Mouse (Mus musculus) testis, postnatal 10 days (tissue): ENCODE data around the gene Adal.
"Not testable (repeated sequence)": the region's sequence is repeated elsewhere in the genome, so short reads cannot be mapped to it uniquely, and the experiment has no call there.

ENCODE experiments used
- DNase-seq: peaks from one replicate; pipeline ENCODE4 v3.0.0; 2021; ENCODE audit warnings: low spot score

The Adal gene

DNA sequence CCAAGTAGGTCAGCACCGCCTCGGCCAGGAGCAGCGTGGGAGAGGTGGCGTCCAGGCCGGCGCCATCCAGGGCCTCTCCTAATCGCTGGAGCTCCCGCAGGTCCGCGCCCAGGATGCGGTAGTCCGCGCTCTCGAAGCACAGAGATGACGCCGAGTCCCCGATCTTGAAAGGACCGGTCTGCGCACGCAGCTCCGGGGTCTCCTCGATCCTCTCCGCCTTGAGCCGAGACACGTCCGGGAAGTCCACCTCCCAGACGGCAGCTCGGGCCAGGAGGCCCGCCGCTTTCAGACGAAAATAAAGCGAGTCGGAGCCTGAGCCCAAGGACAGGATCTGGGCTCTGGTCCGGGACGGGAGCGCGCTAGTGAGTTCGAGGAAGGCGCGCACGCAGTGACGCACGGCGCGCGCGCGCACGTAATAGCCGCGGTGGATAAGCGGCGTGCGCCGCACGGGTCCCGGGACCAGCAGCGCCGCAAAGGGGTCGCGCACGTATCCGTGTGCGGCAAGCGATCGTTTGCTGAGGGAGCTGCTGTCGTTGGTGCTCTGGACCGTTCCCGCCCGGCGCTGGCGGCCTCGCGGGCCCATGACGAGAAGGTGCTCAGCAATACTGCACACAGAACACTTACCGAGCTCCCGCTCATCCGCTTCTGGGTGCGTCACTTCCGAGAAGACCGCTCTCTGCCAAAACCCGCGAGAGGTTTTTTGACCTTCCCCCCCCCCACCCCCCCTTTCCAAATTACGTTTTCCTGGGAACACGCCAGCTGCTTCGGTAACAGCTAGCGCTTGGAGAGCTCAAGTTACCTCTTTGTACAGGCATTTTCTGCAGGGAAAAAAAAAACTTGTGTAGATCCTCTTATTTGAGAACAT lies at the start of gene Adal, which contains the start of gene Lcmt2:
Adal (plus strand) TSS at position 411 of the 865 bp plus-strand sequence.
Lcmt2 (minus strand) TSS at position 636 of the 865 bp plus-strand sequence.
- peak; percentile 93 for DNase-seq

DNA sequence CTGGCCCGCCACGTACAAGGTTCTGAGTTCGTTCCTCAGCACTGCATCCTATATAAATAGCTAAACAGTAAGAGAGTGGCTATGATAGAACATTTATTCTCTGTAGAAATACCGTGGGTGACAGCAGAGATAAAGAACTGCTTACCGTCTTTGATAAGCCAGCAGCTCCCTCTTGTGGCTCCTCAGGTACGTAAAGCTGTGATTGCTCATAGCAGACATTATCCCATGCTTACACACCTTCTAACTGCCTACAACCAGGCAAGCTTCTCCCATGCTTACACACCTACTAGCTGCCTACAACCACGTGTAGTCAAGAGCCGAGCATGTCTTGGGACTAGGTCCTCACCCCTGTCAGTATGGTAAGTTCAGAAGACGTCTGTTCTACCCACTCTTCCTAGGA lies 38.2 kb upstream of the Adal start:
- peak; percentile 74 for DNase-seq

DNA sequence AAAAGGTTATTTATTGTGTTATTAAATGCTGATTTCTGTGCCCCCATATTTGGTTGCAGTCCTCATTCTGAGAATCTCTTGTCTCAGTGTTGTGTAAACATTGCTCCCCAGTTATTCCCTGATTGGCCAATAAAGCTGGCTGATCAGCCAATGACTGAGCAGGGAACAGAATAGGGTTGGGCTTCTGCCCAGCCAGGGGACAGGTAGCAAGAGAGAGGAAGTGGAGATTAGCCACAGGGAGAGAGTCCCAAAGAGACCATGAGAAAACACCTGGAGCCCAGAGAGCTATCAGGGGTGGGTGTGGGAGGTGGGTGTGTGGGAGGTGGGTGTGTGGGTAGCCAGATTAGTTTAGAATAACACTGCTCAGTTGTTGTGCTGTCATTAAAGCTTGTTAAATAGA lies 34.3 kb upstream of the Adal start:
- DNase-seq = no peak

DNA sequence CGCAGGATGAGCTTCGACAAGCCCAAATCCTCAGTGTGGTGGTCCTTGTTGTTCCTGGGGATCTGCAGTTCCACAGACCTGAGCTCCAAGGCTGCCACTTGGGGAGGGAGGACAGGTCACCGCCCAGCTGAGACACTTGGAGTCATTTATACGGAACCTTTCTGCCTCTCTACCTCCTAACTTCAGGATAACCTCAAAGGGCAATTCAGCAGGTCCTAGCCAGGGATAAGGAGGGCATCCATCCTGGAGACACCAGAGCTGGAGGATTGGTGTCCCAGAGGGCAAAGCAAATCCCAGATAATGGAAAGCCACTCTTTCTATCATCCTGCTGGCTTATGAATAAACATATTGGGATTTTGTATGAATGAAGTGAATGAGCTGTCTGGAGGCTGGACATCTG lies 30.5 kb upstream of the Adal start, which contains the start of gene Tgm7:
Tgm7 (minus strand) TSS at position 101 of the 400 bp plus-strand sequence.
- DNase-seq = no peak

DNA sequence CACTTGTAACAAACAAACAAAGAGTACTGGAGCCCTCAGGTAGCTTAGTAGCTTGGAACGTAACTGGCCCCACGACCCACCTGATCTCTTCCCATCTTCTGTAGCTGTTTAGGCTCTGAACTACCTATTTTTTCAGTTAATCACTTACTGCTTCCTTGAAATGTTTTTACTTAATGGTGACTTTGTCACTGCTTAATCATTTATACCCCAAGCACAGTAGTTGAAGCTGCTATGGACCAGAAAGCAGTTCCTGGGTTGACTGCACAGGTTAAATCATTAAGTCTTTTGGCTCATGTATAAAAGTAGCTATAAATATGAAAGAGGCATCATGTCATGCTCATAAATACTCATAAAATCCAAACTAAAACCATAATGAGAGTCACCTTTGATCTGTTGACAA lies 24.8 kb upstream of the Adal start:
- DNase-seq = no peak

DNA sequence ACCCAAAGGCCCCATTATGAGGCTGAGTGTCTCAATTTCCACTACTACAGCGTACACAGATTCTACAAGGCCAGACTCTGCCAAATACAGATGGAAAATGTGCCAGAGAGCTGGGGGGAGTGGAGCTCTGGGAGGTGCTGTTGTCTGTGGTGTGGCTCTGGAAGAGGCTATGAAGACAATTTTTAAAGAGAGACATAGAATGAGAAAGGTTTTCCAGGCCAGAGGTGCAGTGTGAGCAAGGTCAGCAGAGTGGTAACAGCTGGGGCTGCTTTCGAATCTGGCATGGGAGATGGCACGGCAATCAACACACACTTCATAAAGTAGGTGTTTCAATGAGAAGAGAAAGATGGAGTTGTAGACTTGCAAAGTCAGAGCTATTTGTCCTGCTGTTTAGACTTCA lies 21.0 kb upstream of the Adal start:
- no peak for DNase-seq

DNA sequence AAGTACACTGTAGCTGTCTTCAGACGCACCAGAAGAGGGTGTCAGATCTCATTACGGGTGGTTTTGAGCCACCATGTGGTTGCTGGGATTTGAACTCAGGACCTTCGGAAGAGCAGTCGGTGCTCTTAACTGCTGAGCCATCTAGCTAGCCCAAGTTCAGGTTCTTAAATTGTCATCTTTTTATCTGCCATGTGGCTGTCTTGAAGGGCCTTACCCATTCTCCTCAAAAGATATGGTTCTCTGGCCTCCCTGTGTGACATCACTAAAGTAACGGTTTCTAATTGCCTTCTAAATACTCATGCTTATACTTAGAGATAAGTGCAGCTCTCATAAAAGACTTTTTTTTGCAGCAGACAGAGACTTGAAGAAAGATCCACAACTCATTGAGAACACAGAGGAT lies 13.9 kb upstream of the Adal start:
- not testable (repeated sequence) for DNase-seq

DNA sequence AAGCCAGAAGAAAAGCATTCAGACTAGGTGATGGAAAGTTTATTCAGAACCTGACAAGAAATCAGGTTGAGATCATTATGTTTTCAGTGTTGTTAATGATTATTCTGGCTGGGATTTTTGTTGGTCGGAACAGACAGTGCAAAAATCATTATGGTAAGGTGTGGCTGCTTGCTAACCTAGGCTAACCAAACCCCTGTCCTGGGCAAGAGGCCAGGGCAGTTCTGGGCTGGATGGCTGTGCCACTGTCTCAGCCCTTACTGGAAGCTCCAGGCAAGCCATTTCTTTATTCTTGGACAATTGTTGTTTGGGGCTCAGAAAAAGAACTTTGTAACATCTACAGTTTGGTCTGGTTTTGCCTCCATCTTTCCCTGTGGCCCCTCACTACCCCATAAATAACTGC lies 12.7 kb upstream of the Adal start:
- DNase-seq = no peak

DNA sequence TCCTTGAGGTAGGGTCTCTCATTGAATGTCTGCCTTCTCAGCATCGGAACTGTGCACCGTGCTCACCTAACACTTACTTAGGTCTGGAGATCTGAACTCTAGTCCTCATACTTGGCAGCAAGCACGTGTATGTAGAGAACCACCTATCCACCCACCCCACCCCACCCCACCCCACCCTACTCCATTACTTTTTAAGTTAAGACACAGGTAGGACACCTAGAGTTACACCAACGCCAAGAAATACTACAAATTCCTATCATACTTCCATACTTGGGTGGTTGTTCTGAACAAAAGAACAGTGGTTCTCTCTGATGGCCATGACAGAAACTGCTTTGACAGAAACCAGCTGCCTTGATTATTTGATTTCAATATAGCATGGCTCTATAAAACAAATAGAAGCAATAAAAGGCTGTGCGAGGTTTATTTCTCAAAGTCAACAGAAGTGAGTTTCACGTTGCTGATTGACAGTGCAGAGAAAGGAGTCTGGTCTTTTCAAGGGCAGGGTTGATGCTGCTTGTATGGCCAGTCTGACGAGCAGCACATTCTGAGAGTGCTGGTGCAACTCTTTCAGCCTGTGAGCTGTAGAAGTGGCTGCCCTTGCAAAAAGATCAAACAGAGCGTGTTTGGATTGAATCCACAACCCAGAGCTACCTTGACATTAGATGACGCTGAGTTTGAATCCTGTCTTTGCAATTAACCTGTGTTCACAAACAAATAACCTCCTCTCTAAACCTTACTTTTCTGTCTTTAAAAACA lies 11.2 kb upstream of the Adal start:
- DNase-seq = no peak

DNA sequence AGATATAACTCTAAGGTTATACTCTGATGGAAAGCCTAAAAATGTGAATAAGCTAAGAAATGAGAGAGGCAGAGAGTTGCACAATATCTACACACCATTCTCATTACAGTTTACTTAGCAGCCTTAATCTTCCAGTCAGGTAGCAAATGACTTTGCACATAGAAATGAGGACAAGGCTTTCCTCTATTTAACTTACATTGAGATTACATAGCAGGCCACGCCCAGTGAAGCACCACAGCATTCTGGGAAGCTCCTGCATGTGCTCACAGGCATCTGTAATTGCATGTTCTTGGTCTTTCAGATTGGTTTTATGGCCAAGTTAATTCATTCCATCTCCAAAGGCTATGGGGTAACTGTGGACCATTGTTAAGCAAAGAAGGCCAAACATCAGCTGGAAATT lies 7.4 kb upstream of the Adal start:
- no peak for DNase-seq

DNA sequence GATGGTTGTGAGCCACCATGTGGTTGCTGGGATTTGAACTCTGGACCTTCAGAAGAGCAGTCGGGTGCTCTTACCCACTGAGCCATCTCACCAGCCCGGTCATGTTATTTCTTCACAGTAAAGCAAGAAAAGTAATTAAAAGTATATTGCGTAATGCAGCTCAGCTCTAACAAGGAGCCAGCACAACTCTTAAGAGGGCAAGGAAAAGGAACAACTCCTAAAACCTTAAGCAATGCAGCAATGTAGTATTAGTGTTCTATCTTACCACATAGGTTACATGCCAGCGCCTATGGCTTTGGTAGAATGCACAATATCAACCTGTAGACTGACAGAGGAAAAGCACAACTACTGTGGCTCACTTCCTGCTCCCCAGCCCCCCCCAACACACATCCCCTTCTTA lies 2.9 kb upstream of the Adal start:
- DNase-seq = no peak

DNA sequence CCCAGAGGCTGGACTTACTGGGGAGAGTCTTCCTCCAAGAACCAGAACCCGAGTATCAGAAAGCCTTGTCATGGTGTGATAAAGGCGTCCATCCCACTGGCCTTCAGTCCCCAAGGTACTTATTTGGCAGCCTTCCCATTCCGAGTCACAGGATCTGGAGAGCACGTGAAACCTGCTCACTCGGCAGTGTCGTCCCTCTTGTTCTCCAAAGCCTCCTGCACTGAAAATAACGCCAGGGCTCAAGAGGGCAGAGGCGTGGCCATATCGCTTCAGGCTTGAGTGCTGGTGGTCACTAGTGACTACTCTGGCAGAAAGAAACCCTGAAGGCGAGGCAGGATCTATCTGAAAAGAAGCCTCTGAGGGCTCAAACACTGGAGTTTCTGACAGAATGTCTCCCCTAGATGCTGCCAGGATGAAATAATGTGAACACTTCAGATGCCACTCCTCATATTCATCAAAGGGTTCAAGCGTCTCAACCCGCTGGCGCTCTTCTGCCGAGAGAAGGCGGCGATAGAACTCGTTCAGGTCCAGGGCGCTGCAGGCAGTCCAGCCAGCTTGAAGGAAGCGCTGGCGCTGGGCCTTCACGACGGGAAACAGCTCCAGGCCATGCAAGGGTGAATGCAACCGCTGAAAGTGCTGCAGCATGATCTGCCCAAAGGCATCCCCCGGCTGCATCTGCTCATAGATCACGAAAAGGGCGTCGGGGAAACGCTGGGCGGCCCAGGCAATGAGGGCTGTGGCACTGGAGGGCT lies 786 bp upstream of the Adal start:
- peak; percentile 57 for DNase-seq

DNA sequence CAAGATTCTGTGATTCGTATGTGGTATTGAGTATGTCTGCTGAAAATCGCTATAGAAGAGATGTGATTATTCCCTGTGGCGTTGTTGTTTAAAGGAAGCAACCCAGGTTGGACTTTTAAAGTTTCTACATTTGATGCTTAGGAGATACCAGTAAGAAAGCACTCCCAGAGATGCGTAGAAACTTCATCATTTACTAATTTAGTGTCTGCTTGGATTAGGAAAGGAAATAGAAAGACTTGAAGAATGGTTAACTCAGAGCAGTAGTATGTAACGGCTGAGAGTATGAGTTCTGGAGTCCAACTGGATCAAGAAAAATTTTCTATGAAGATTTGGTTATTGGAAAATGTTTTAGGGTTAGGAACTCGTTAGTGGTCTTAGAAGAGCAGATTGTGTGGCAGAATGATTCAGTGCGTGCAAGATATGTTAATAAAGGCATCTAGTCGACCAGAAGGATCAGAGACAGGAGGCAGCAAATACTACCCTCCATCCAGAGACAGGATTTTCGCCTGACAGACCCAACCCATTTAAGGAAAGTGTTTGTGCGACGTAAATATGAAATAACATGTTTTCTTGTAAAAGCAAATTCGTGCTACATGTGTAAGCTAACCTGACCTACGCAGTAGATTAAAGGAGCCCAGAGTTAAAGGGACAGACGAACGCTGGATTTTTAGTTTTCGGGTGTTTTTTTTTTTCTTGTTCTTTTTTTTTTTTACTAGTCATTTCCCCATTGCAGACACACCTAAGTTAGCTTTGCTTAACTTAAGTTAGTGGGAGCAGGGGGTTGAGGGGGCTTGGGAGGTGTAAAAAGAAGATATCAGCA lies 1.2 kb downstream of the Adal start:
- no peak for DNase-seq

DNA sequence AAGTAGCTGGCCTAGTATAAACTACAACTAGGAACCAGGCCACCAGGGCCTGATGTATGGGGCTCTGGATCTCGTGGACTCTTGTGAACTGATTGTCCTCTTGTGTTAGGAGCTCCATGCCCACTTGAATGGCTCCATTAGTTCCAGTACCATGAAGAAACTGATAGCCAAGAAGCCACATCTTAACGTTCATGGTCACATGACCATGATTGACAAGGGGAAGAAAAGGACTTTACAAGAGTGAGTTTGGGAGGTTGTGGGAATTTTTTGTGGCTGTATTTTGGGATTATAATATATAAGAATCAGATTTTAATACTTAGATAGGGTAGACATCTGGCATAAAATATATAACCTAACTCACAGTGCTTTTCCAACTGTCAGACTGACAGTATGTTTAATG lies 2.2 kb downstream of the Adal start:
- no peak for DNase-seq

DNA sequence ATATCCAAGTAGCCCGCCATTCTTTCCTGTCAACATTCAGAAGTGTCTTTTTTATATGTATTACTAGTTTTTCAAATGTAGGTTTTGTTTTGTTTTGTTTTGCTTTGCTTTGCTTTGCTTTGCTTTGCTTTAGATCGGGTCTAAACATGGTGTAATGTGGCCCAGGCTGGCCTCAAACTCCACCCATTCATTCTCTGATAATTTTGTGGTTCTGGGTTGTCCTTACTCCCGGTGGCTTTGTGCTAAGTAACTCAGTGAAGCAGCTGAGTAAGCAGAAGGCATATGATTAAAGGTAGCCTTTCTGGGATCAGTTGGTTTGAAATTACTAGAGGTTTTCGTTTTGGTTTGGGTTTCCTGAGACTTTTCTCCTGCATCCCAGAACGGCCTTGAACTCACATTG lies 9.5 kb downstream of the Adal start:
- DNase-seq = no peak

DNA sequence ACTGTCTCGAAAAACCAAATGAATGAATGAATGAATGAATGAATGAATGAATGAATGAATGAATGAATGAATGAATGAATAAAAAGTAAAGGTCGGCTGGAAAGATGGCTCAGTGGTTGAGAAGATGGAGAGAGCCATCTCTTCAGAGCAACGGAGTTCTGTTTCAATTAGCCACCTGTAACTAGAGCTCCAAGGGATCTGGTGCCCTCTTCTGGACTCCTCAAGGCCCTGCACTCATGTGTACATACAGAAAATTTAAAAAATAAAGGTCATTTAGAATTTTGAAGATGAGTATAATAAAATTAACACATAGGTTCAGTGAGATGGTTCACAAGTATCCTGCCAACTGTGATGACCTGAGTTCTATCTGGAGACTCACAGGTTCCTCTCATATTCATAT lies 12.9 kb downstream of the Adal start:
- DNase-seq = no peak

DNA sequence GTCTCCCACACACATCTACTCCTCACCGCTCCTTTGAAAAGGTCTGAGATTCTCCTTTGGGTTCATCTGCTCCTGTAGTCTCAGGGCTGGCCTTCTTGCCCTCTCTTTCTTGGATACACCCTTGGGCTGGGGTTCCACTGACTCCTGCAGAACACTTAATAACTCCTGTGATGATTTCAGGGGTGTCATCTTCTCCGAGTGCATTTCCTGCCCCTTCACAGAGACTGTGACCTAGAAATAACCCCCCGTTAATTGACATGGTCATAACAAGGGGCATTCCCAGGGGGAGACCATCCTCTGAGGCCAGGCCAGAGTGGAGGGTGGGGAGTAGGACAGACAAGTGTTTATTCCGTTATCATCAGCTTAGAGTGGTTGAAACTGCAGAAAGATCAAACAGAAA lies 28.9 kb downstream of the Adal start:
- DNase-seq = no peak

DNA sequence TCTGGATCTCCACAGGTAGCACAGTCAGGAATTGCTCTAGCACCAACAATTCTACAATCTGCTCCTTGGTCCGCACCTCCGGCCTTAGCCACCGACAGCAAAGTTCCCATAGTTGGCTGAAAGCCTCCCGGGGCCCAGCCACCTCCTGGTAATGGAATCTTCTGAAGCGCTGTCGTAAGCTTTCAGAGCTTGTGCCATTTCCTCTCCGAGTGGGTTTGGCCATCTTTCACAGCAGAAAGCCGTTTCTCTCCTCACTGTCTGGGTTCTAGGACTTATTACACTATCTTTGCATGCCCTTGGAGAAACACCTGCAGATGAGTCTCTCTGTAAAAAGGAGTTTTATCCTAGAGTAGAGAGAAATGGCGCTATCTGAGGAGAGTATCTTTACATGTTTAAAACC lies 29.7 kb downstream of the Adal start:
- no peak for DNase-seq

DNA sequence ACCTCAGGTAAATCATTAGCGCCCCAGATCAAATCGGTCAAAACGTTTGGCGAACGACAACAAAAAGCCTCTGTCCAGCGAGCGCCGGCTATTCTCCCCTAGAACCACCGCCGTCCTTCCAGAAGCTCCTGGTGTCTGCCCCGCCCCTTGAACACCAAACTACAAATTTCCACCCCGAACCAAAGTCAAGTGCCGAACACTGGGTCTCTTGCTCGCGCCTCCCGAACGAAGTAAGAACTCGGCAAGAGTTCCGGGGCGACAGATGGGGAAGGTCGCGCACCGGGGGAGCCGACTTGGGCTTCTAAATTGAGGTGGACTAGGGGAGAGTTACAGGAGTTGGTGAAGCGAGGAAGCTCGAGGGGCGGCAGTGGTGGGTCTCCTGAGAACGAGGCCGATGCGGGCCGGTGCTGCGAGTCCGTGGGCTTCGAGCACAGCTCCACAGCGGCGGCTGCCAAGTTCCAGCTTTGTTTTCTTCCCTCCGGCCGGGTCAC lies 30.3 kb downstream of the Adal start, which contains the start of gene Tubgcp4:
Tubgcp4 (plus strand) TSS at position 174 of the 491 bp plus-strand sequence.
- DNase-seq = no peak

DNA sequence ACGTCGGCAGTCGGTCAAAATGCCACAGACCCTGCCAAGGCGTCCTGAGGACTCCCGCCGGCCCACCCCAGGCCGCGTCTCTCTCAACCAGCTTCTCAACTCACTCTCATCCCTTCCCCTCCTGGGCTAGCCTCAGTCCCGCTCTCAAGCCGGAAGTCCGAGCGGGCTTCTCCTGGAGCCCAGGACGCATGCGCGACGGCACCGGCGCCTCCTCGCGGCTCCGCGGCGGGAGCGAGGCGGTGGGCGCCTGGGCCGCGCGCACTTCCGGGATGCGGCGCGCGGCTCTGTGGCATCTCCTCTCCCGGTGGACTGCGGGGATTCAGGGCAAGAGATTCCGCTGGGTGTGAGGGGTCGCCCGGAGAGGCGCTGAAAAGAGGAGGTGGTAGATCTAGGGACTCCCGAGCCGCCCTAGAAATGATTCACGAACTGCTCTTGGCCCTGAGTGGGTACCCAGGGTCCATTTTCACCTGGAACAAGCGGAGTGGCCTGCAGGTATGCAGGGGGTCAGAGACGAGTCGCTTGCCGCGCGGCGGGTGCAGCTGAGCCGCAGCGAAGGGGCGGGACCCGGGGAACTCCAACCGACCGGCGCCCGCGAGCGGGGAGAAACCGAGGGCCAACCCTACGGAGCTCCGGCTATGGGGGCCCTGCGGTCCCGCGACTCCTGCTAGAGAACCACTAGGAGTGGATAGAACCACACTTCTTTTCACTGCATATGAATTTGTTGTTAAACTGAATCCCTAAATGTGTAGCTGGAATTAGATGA lies 30.9 kb downstream of the Adal start, which contains the start of gene Zscan29:
Zscan29 (minus strand) TSS at position 146 of the 763 bp plus-strand sequence.
- peak; percentile 93 for DNase-seq
